Mouse (Mus musculus) forebrain, embryonic 13.5 days (tissue): Measurements from ENCODE around the gene Myo15b. TPM values are rescaled to one million over a fixed set of nuclear protein-coding genes. Genes with fewer than 3 reads are reported as not detected.
"Not testable (repeated sequence)": the region's sequence is repeated elsewhere in the genome, so short reads cannot be mapped to it uniquely, and the experiment has no call there.

Source experiments
- ATAC-seq: fragments of 200-750 bp; cut with Nextera tagmentation; 2 replicates; pipeline ENCODE4 v1.8.0; 2017
- H3K27ac ChIP-seq: fragments of 300-500 bp; sonication (generic); 2 replicates; pipeline ENCODE4 v1.5.1; 2015; ENCODE audit warnings: inconsistent platforms, mild to moderate bottlenecking, moderate library complexity
- H3K27me3 ChIP-seq: fragments of 300-500 bp; sonication (generic); 2 replicates; pipeline ENCODE4 v1.6.1; 2015; ENCODE audit warnings: mild to moderate bottlenecking, inconsistent platforms
- H3K36me3 ChIP-seq: fragments of 300-500 bp; sonication (generic); 2 replicates; pipeline ENCODE4 v1.6.1; 2015; ENCODE audit warnings: mild to moderate bottlenecking, inconsistent platforms; ENCODE audit not compliant: poor library complexity, severe bottlenecking
- H3K4me1 ChIP-seq: fragments of 300-500 bp; sonication (generic); 2 replicates; pipeline ENCODE4 v1.6.1; 2015; ENCODE audit warnings: inconsistent platforms
- H3K4me2 ChIP-seq: fragments of 300-500 bp; sonication (generic); 2 replicates; pipeline ENCODE4 v1.6.1; 2015; ENCODE audit warnings: inconsistent platforms, mild to moderate bottlenecking, moderate library complexity
- H3K4me3 ChIP-seq: fragments of 300-500 bp; sonication (generic); 2 replicates; pipeline ENCODE4 v1.5.1; 2015; ENCODE audit warnings: mild to moderate bottlenecking, inconsistent platforms
- H3K9ac ChIP-seq: fragments of 300-500 bp; sonication (generic); 2 replicates; pipeline ENCODE4 v1.6.1; 2015; ENCODE audit warnings: mild to moderate bottlenecking, inconsistent platforms
- H3K9me3 ChIP-seq: fragments of 300-500 bp; sonication (generic); replicated peaks from 2 replicates; pipeline ENCODE4 v1.6.1; 2016; ENCODE audit warnings: inconsistent platforms
- WGBS: fragments of 180-500 bp; shearing (Covaris S2); methylation state at CpG from one replicate; pipeline ENCODE4 v1.1.7; 2015; 5-methylcytosine and 5-hydroxymethylcytosine counted together
- polyA plus RNA-seq: library from polyadenylated mRNA; unstranded; fragments of >200 nt; fragmentation: Nextera tagmentation; extraction: Ambion mirVana; gene quantifications from 2 replicates; pipeline ENCODE4 v1.2.1, GENCODE M21; 2015

Myo15b gene
- polyA plus RNA-seq, 1 experiment from 2014 or later: 0.21 TPM

- WGBS: 94% methylated on average over 2 of the region's 2 CpGs
- ATAC-seq: no peak
- Histone ChIP-seq H3K27ac (no peak overlapping the region), H3K27me3 (no peaks in the 10 kb centered on the region), H3K4me1 (no peaks in the 10 kb centered on the region), H3K9ac (no peak overlapping the region), H3K4me3 (no peak overlapping the region), H3K4me2 (no peak overlapping the region), H3K9me3 (no peaks in the 10 kb centered on the region), H3K36me3 (no peaks in the 10 kb centered on the region)
Measured at GRCm38 (mm10) chr11:115845819-115846218, 12.4 kb upstream of the Myo15b start.

GRCm38 (mm10) chr11:115854674-115855073, 3.5 kb upstream of the Myo15b start:
- Histone ChIP-seq H3K27me3 (peaks cover 37% of the 10 kb centered on the region), H3K27ac (no peak overlapping the region), H3K4me1 (peaks cover 8% of the 10 kb centered on the region), H3K4me3 (no peak overlapping the region), H3K36me3 (no peaks in the 10 kb centered on the region), H3K9me3 (no peaks in the 10 kb centered on the region), H3K9ac (no peak overlapping the region), H3K4me2 (no peak overlapping the region)
- 77% methylated on average over 6 of the region's 6 CpGs for WGBS
- no peak for ATAC-seq

- H3K4me2 ChIP-seq, H3K9me3 ChIP-seq, ATAC-seq, H3K4me3 ChIP-seq, H3K27ac ChIP-seq, H3K36me3 ChIP-seq, H3K9ac ChIP-seq, H3K4me1 ChIP-seq: not testable (repeated sequence)
- peaks cover 62% of the 10 kb centered on the region for H3K27me3 ChIP-seq
- 89% methylated on average over 4 of the region's 4 CpGs for WGBS
Measured at GRCm38 (mm10) chr11:115857146-115857545, 1.1 kb upstream of the Myo15b start.

GRCm38 (mm10) chr11:115857936-115858335, 270 bp upstream of the Myo15b start:
- Histone ChIP-seq H3K4me2 (no peak overlapping the region), H3K4me3 (no peak overlapping the region), H3K9me3 (no peaks in the 10 kb centered on the region), H3K4me1 (peaks cover 8% of the 10 kb centered on the region), H3K27ac (no peak overlapping the region), H3K36me3 (no peaks in the 10 kb centered on the region), H3K9ac (no peak overlapping the region), H3K27me3 (peaks cover 66% of the 10 kb centered on the region)
- no peak for ATAC-seq
- WGBS: 55% methylated on average over 12 of the region's 13 CpGs

GRCm38 (mm10) chr11:115859143-115859945, 1.1 kb downstream of the Myo15b start:
- peak overlapping the region; percentile 36 for H3K4me3 ChIP-seq
- H3K9me3 ChIP-seq: no peaks in the 10 kb centered on the region
- ATAC-seq: peak; percentile 77; the same call in 1 of the 2 replicates
- peak overlapping the region; percentile 55 for H3K4me2 ChIP-seq
- H3K36me3 ChIP-seq: no peaks in the 10 kb centered on the region
- no peak overlapping the region for H3K27ac ChIP-seq
- WGBS: 2% methylated on average over 74 of the region's 75 CpGs
- H3K27me3 ChIP-seq: peaks cover 66% of the 10 kb centered on the region
- H3K4me1 ChIP-seq: peaks cover 8% of the 10 kb centered on the region
- H3K9ac ChIP-seq: peak overlapping the region; percentile 56

- no peak for ATAC-seq
Measured at GRCm38 (mm10) chr11:115863895-115864294, 5.7 kb downstream of the Myo15b start.

GRCm38 (mm10) chr11:115869393-115869792, 11.2 kb downstream of the Myo15b start:
- WGBS: 89% methylated on average over 8 of the region's 8 CpGs

More at GRCm38 (mm10) chr11:115863895-115864294, 5.7 kb downstream of the Myo15b start:
- H3K9ac ChIP-seq: no peak overlapping the region
- H3K4me2 ChIP-seq: no peak overlapping the region
- peaks cover 37% of the 10 kb centered on the region for H3K27me3 ChIP-seq
- no peaks in the 10 kb centered on the region for H3K9me3 ChIP-seq
- 85% methylated on average over 8 of the region's 8 CpGs for WGBS
- no peak overlapping the region for H3K27ac ChIP-seq
- H3K4me3 ChIP-seq: no peak overlapping the region
- peaks cover 6% of the 10 kb centered on the region for H3K4me1 ChIP-seq
- H3K36me3 ChIP-seq: no peaks in the 10 kb centered on the region

GRCm38 (mm10) chr11:115872437-115872836, 14.2 kb downstream of the Myo15b start:
- no peaks in the 10 kb centered on the region for H3K9me3 ChIP-seq
- no peak overlapping the region for H3K4me3 ChIP-seq
- WGBS: 75% methylated on average over 4 of the region's 4 CpGs
- H3K4me2 ChIP-seq: no peak overlapping the region
- no peak overlapping the region for H3K27ac ChIP-seq
- H3K27me3 ChIP-seq: no peaks in the 10 kb centered on the region
- ATAC-seq: no peak
- H3K9ac ChIP-seq: no peak overlapping the region
- H3K36me3 ChIP-seq: no peaks in the 10 kb centered on the region
- H3K4me1 ChIP-seq: no peaks in the 10 kb centered on the region

More at GRCm38 (mm10) chr11:115869393-115869792, 11.2 kb downstream of the Myo15b start:
- Histone ChIP-seq H3K27me3 (no peaks in the 10 kb centered on the region), H3K27ac (no peak overlapping the region), H3K9me3 (no peaks in the 10 kb centered on the region), H3K9ac (no peak overlapping the region), H3K4me3 (no peak overlapping the region), H3K36me3 (no peaks in the 10 kb centered on the region), H3K4me1 (no peaks in the 10 kb centered on the region), H3K4me2 (no peak overlapping the region)
- no peak for ATAC-seq

- no peak for ATAC-seq
Measured at GRCm38 (mm10) chr11:115875935-115876334, 17.7 kb downstream of the Myo15b start.

GRCm38 (mm10) chr11:115876438-115876837, 18.2 kb downstream of the Myo15b start:
- Histone ChIP-seq H3K9me3 (no peaks in the 10 kb centered on the region), H3K27ac (no peak overlapping the region), H3K4me2 (no peak overlapping the region), H3K27me3 (no peaks in the 10 kb centered on the region), H3K36me3 (no peaks in the 10 kb centered on the region), H3K4me1 (no peaks in the 10 kb centered on the region), H3K4me3 (no peak overlapping the region), H3K9ac (no peak overlapping the region)
- no peak for ATAC-seq
- WGBS: 82% methylated on average over 5 of the region's 5 CpGs

More at GRCm38 (mm10) chr11:115875935-115876334, 17.7 kb downstream of the Myo15b start:
- no peak overlapping the region for H3K4me3 ChIP-seq
- no peaks in the 10 kb centered on the region for H3K9me3 ChIP-seq
- no peaks in the 10 kb centered on the region for H3K27me3 ChIP-seq
- no peak overlapping the region for H3K9ac ChIP-seq
- no peak overlapping the region for H3K27ac ChIP-seq
- H3K4me1 ChIP-seq: no peaks in the 10 kb centered on the region
- no peaks in the 10 kb centered on the region for H3K36me3 ChIP-seq
- no peak overlapping the region for H3K4me2 ChIP-seq
- WGBS: 88% methylated on average over 3 of the region's 3 CpGs

GRCm38 (mm10) chr11:115877174-115877755, 19.1 kb downstream of the Myo15b start:
- no peaks in the 10 kb centered on the region for H3K36me3 ChIP-seq
- no peaks in the 10 kb centered on the region; the same call in 1 of the 2 replicates for H3K27me3 ChIP-seq
- no peak overlapping the region for H3K4me2 ChIP-seq
- H3K9me3 ChIP-seq: no peaks in the 10 kb centered on the region
- no peak overlapping the region for H3K4me3 ChIP-seq
- no peak overlapping the region for H3K9ac ChIP-seq
- H3K27ac ChIP-seq: no peak overlapping the region
- no peaks in the 10 kb centered on the region for H3K4me1 ChIP-seq
- no peak for ATAC-seq
- 71% methylated on average over 6 of the region's 6 CpGs for WGBS

- WGBS: 81% methylated on average over 8 of the region's 8 CpGs
- Histone ChIP-seq H3K4me2 (no peak overlapping the region), H3K9me3 (no peaks in the 10 kb centered on the region), H3K27ac (no peak overlapping the region), H3K4me3 (no peak overlapping the region), H3K27me3 (peaks cover 5% of the 10 kb centered on the region; the same call in 1 of the 2 replicates), H3K9ac (no peak overlapping the region), H3K36me3 (no peaks in the 10 kb centered on the region), H3K4me1 (no peaks in the 10 kb centered on the region)
- no peak for ATAC-seq
Measured at GRCm38 (mm10) chr11:115878071-115878470, 19.9 kb downstream of the Myo15b start.
